Mouse (Mus musculus) midbrain, embryonic 13.5 days (tissue): ENCODE results near the gene Adgrv1. TPM values are rescaled to one million over a fixed set of nuclear protein-coding genes. Genes with fewer than 3 reads are reported as not detected.

Experiments used
- ATAC-seq: fragments of 200-750 bp; cut with Nextera tagmentation; 2 replicates; pipeline ENCODE4 v1.8.0; 2017; ENCODE audit warnings: mild to moderate bottlenecking, moderate TSS enrichment, moderate library complexity
- H3K27ac ChIP-seq: fragments of 300-500 bp; sonication (generic); 2 replicates; pipeline ENCODE4 v1.5.1; 2015; ENCODE audit warnings: inconsistent platforms, mild to moderate bottlenecking, moderate library complexity
- H3K27me3 ChIP-seq: fragments of 300-500 bp; sonication (generic); 2 replicates; pipeline ENCODE4 v1.6.1; 2015; ENCODE audit warnings: mild to moderate bottlenecking, inconsistent platforms
- H3K36me3 ChIP-seq: fragments of 300-500 bp; sonication (generic); 2 replicates; pipeline ENCODE4 v1.6.1; 2015; ENCODE audit warnings: mild to moderate bottlenecking, inconsistent platforms
- H3K4me1 ChIP-seq: fragments of 300-500 bp; sonication (generic); replicated peaks from 2 replicates; pipeline ENCODE4 v1.6.1; 2015; ENCODE audit warnings: inconsistent platforms
- H3K4me2 ChIP-seq: fragments of 300-500 bp; sonication (generic); replicated peaks from 2 replicates; pipeline ENCODE4 v1.6.1; 2015; ENCODE audit warnings: moderate library complexity, mild to moderate bottlenecking, inconsistent platforms
- H3K4me3 ChIP-seq: fragments of 300-500 bp; sonication (generic); replicated peaks from 2 replicates; pipeline ENCODE4 v1.5.1; 2015; ENCODE audit warnings: mild to moderate bottlenecking, inconsistent platforms
- H3K9ac ChIP-seq: fragments of 300-500 bp; sonication (generic); replicated peaks from 2 replicates; pipeline ENCODE4 v1.6.1; 2015; ENCODE audit warnings: mild to moderate bottlenecking, inconsistent platforms
- H3K9me3 ChIP-seq: fragments of 300-500 bp; sonication (generic); 2 replicates; pipeline ENCODE4 v1.6.1; 2016; ENCODE audit warnings: mild to moderate bottlenecking, inconsistent platforms
- WGBS: fragments of 180-500 bp; shearing (Covaris S2); methylation state at CpG from one replicate; pipeline ENCODE4 v1.1.7; 2015; 5-methylcytosine and 5-hydroxymethylcytosine counted together
- polyA plus RNA-seq: library from polyadenylated mRNA; unstranded; fragments of >200 nt; fragmentation: Nextera tagmentation; extraction: Ambion mirVana; gene quantifications from 2 replicates; pipeline ENCODE4 v1.2.1, GENCODE M21; 2015

Gene Adgrv1
- polyA plus RNA-seq, 1 experiment from 2014 or later = 28.5 TPM

- H3K4me1 ChIP-seq = no peaks in the 10 kb centered on the region
- H3K9ac ChIP-seq = no peak overlapping the region
- H3K36me3 ChIP-seq = peaks cover 6% of the 10 kb centered on the region; the same call in 1 of the 2 replicates
- H3K4me2 ChIP-seq = no peak overlapping the region
- H3K27ac ChIP-seq = no peak overlapping the region
- H3K9me3 ChIP-seq = no peaks in the 10 kb centered on the region
- H3K27me3 ChIP-seq = no peaks in the 10 kb centered on the region
- no peak overlapping the region for H3K4me3 ChIP-seq
- WGBS = 93% methylated on average over 1 of the region's 1 CpGs
- no peak for ATAC-seq
Measured at GRCm38 (mm10) chr13:81401742-81402141, 231.2 kb downstream of the Adgrv1 start.

GRCm38 (mm10) chr13:81385597-81386362, 247.2 kb downstream of the Adgrv1 start:
- no peaks in the 10 kb centered on the region for H3K27me3 ChIP-seq
- H3K4me1 ChIP-seq = no peaks in the 10 kb centered on the region
- no peak overlapping the region for H3K27ac ChIP-seq
- no peak overlapping the region for H3K4me2 ChIP-seq
- WGBS = 93% methylated on average over 4 of the region's 4 CpGs
- no peaks in the 10 kb centered on the region for H3K9me3 ChIP-seq
- H3K4me3 ChIP-seq = no peak overlapping the region
- ATAC-seq = no peak
- no peak overlapping the region for H3K9ac ChIP-seq
- H3K36me3 ChIP-seq = peaks cover 3% of the 10 kb centered on the region; the same call in 1 of the 2 replicates

GRCm38 (mm10) chr13:81381835-81382234, 251.1 kb downstream of the Adgrv1 start:
- no peaks in the 10 kb centered on the region for H3K9me3 ChIP-seq
- ATAC-seq = no peak
- H3K27me3 ChIP-seq = no peaks in the 10 kb centered on the region
- H3K36me3 ChIP-seq = peaks cover 3% of the 10 kb centered on the region; the same call in 1 of the 2 replicates
- no peak overlapping the region for H3K4me3 ChIP-seq
- WGBS = 87% methylated on average over 4 of the region's 4 CpGs
- no peak overlapping the region for H3K4me2 ChIP-seq
- H3K9ac ChIP-seq = no peak overlapping the region
- H3K4me1 ChIP-seq = no peaks in the 10 kb centered on the region
- no peak overlapping the region for H3K27ac ChIP-seq

DNA sequence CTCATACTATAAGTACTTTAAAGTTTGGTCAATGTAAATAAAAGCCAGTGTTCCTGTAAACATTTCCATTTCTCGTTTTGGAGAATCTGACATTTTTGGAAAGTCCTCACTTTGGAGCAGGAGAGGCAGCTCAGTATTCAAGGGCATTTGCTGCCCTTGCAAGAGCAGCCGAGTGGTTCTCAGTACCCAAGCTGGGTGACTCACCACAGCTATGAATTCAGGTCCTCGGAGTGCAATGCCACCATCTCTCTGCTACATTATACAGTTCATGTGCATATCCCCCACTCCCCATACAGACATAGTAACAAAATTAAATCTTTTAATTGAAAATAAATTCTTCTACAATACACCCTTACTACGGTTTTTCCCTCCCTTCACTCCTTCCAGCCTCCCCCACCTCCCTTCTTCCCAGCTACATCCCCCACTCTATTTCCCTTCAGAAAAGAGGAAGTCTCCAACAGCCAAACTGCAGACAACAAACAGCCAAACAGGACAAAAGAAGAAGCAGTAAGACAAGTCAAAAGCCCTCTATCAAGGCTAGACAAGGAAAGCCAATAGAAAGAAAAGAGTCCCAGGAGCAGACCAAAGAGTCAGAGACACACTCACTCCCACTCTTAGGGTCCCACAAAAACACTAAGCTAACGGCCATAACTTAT, 262.0 kb downstream of the Adgrv1 start:
- H3K4me1 ChIP-seq = no peaks in the 10 kb centered on the region
- H3K36me3 ChIP-seq = 0 out of 2 replicates have a peak, but pooled peaks cover 3% of the 10 kb centered on the region

DNA sequence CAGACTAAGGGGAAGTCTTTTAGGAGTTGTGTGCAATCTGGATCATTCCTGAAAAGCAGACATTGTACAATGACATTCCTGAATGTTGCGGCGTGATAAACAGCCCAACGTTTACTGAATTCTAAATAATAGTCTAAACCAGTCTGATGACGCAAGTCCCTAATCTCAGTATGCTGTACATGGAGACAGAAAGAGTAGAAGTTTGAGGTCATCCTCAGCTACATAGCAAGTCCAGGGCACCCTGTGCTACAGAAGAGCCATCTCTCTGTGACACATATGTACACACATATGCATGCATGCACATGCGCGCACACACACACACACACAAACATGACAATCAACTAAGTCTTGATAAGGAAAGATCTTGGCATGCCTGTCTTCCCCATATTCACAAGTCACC, 262.8 kb downstream of the Adgrv1 start:
- Histone ChIP-seq H3K4me1 (no peaks in the 10 kb centered on the region), H3K4me2 (no peak overlapping the region), H3K9ac (no peak overlapping the region), H3K27me3 (no peaks in the 10 kb centered on the region), H3K4me3 (no peak overlapping the region), H3K36me3 (0 out of 2 replicates have a peak, but pooled peaks cover 3% of the 10 kb centered on the region), H3K9me3 (no peaks in the 10 kb centered on the region), H3K27ac (no peak overlapping the region)
- 92% methylated on average over 6 of the region's 6 CpGs for WGBS
- no peak for ATAC-seq

More for the DNA sequence above, 262.0 kb downstream of the Adgrv1 start:
- Histone ChIP-seq H3K27me3 (no peaks in the 10 kb centered on the region), H3K27ac (no peak overlapping the region), H3K4me3 (no peak overlapping the region), H3K9me3 (no peaks in the 10 kb centered on the region), H3K4me2 (no peak overlapping the region), H3K9ac (no peak overlapping the region)
- 87% methylated on average over 5 of the region's 5 CpGs for WGBS
- no peak for ATAC-seq

GRCm38 (mm10) chr13:81369564-81369963, 263.4 kb downstream of the Adgrv1 start:
- H3K9ac ChIP-seq = no peak overlapping the region
- WGBS = 91% methylated on average over 2 of the region's 2 CpGs
- no peaks in the 10 kb centered on the region for H3K9me3 ChIP-seq
- no peak for ATAC-seq
- 0 out of 2 replicates have a peak, but pooled peaks cover 3% of the 10 kb centered on the region for H3K36me3 ChIP-seq
- H3K4me2 ChIP-seq = no peak overlapping the region
- H3K4me1 ChIP-seq = no peaks in the 10 kb centered on the region
- no peak overlapping the region for H3K4me3 ChIP-seq
- no peak overlapping the region for H3K27ac ChIP-seq
- H3K27me3 ChIP-seq = no peaks in the 10 kb centered on the region

DNA sequence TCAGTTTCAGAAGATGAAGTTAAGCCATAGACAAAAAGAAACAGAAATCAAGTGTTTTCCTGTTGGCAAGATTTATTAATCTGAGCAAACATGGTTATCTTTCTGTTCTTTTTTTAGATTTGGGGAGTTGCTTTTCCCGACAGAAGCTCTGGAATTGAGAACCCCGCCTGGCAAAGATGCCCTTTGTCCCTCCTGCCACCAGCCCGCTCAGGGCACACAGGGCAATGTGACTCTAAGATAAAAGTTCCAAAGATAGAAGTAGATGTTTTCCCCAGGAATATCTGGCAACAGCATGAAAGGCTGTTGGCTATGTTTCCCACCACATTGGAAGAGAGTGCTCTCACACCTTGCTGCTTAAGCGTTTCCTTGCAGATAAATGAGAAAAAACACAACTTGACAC, 264.0 kb downstream of the Adgrv1 start:
- 88% methylated on average over 4 of the region's 4 CpGs for WGBS
- Histone ChIP-seq H3K36me3 (0 out of 2 replicates have a peak, but pooled peaks cover 3% of the 10 kb centered on the region), H3K27ac (no peak overlapping the region), H3K9ac (no peak overlapping the region), H3K4me3 (no peak overlapping the region), H3K9me3 (no peaks in the 10 kb centered on the region), H3K4me2 (no peak overlapping the region), H3K27me3 (no peaks in the 10 kb centered on the region), H3K4me1 (no peaks in the 10 kb centered on the region)
- no peak for ATAC-seq

DNA sequence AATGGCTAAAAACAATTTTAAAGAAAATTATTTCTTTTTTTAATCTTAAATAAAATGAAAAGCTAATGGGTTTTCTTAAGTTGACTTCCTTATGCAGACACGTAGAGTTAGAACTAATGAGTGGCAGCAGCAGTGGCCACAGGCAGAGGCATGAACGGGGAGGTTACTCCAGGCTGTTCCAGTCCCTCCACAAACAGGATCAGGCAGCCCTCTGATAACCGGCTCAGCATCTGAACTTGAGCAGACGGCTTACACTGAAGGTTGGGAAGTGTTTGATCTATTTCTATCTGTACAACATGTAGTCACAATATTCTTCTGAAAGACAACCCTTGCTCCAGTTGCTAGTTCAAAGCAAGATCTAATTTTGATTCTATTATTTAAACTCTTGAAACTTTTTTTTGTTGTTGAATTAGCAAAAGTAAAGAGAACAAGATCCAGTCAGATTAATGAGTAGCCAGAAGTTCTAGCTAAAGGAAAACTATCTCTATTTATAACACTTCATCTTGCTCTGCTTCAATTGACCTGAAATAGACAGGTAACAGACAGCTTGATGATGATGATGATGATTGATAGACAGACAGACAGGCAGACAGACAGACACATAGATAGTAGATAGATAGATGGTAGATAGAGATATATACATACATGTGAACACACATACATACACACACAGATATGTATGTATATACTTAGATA, 265.1 kb downstream of the Adgrv1 start:
- H3K27me3 ChIP-seq = no peaks in the 10 kb centered on the region
- H3K9ac ChIP-seq = no peak overlapping the region
- no peaks in the 10 kb centered on the region for H3K9me3 ChIP-seq
- H3K27ac ChIP-seq = no peak overlapping the region
- H3K4me3 ChIP-seq = no peak overlapping the region
- no peaks in the 10 kb centered on the region for H3K4me1 ChIP-seq
- no peak for ATAC-seq
- 81% methylated on average over 4 of the region's 4 CpGs for WGBS
- no peak overlapping the region for H3K4me2 ChIP-seq
- 0 out of 2 replicates have a peak, but pooled peaks cover 3% of the 10 kb centered on the region for H3K36me3 ChIP-seq

- Histone ChIP-seq H3K27me3 (no peaks in the 10 kb centered on the region), H3K4me3 (no peak overlapping the region), H3K36me3 (no peaks in the 10 kb centered on the region), H3K27ac (no peak overlapping the region), H3K9ac (no peak overlapping the region), H3K4me1 (no peaks in the 10 kb centered on the region), H3K9me3 (no peaks in the 10 kb centered on the region), H3K4me2 (no peak overlapping the region)
- ATAC-seq = no peak
- 98% methylated on average over 2 of the region's 2 CpGs for WGBS
Measured at GRCm38 (mm10) chr13:81360338-81360737, 272.6 kb downstream of the Adgrv1 start.

DNA sequence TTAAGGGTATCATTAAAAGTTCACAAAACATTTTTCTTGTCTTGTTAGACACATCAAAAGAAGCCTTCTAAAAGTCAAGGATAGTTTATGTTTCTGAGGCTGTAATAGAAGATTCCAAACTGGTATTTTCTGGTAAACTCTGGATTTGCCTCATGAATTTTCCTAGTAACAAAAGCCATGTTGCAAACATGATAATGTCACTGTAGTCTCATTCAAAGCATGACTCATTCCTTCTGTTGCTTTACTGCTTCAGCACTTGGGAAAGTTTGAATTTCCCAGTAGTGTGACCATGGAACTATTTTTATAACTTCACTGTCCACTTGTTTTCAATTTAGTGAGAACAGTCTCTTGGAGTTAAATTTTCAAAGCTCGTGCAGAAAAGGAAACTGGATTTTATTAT, 274.2 kb downstream of the Adgrv1 start:
- no peaks in the 10 kb centered on the region for H3K27me3 ChIP-seq
- 90% methylated on average over 1 of the region's 1 CpGs for WGBS

GRCm38 (mm10) chr13:81358365-81358764, 274.6 kb downstream of the Adgrv1 start:
- Histone ChIP-seq H3K9ac (no peak overlapping the region), H3K4me2 (no peak overlapping the region), H3K27ac (no peak overlapping the region), H3K27me3 (no peaks in the 10 kb centered on the region), H3K4me1 (no peaks in the 10 kb centered on the region), H3K9me3 (no peaks in the 10 kb centered on the region), H3K4me3 (no peak overlapping the region), H3K36me3 (no peaks in the 10 kb centered on the region)
- WGBS = 90% methylated on average over 4 of the region's 4 CpGs
- ATAC-seq = no peak

More for the DNA sequence above, 274.2 kb downstream of the Adgrv1 start:
- Histone ChIP-seq H3K9me3 (no peaks in the 10 kb centered on the region), H3K36me3 (no peaks in the 10 kb centered on the region), H3K9ac (no peak overlapping the region), H3K4me1 (no peaks in the 10 kb centered on the region), H3K4me2 (no peak overlapping the region), H3K27ac (no peak overlapping the region), H3K4me3 (no peak overlapping the region)
- no peak for ATAC-seq

DNA sequence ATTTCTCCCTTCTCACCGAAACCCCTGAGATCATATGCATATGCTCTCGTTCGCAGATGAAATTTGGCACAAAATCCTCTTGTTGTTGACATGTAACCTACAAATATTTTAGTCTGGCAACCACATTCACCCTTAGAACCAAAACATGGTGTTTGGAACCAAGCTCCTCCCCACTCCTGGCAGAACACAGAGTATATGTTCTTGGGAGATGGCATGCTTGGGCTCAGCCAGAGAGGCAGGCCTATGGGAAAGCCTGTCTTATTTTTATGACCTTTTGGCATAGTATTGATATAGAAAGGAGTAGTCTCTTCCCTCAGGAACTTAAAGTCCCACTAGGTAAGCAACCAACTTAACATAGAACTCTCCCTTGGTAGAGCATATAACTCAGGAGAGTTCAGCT, 275.7 kb downstream of the Adgrv1 start:
- Histone ChIP-seq H3K27me3 (no peaks in the 10 kb centered on the region), H3K27ac (no peak overlapping the region), H3K4me1 (no peaks in the 10 kb centered on the region), H3K4me2 (no peak overlapping the region), H3K9ac (no peak overlapping the region), H3K36me3 (no peaks in the 10 kb centered on the region), H3K4me3 (no peak overlapping the region), H3K9me3 (no peaks in the 10 kb centered on the region)
- WGBS = 90% methylated on average over 3 of the region's 3 CpGs
- no peak for ATAC-seq
